18 mouse cellular contexts compared by ENCODE assay signal in genomic region chr3:57278225-57278624, GRCm38 (mm10). TPM values are rescaled to one million over a fixed set of nuclear protein-coding genes. Genes with fewer than 3 reads are reported as not detected.
DNase-seq lines count a peak whose midpoint lies in the region; ATAC-seq and TF ChIP-seq lines count a peak whose summit lies in the region.
"Had no signal": no experiment of that assay in that cellular context is flagged by ENCODE, and none has a peak within 500 bp of the region (broad histone marks: within the 10 kb centered on the region; RNA-seq: fewer than 3 reads in every experiment).

No protein-coding gene starts in this region.

- H3K27me3 ChIP-seq in heart, adult 2 months (ENCODE audit: control insufficient read depth, insufficient read depth, low read length): no peaks in the 10 kb centered on the region
- H3K27me3 ChIP-seq in liver, embryonic 14.5 days (ENCODE audit: control insufficient read depth, insufficient read depth, low read length): no peaks in the 10 kb centered on the region
- H3K27me3 ChIP-seq in stomach, postnatal 0 days (ENCODE audit: control insufficient read depth, insufficient read depth, low read length): no peaks in the 10 kb centered on the region
- H3K27me3 ChIP-seq: embryonic facial prominence, embryonic 12.5 days; forebrain, embryonic 13.5 days; hindbrain, embryonic 13.5 days had no signal

- H3K27ac ChIP-seq in heart, adult 2 months: peak overlapping the region; percentile 39
- no peak overlapping the region for H3K27ac ChIP-seq in liver, embryonic 14.5 days
- no peak overlapping the region for H3K27ac ChIP-seq in stomach, postnatal 0 days (replicated peaks)
- H3K27ac ChIP-seq: embryonic facial prominence, embryonic 12.5 days; forebrain, embryonic 13.5 days; heart, embryonic 10.5 days; hindbrain, embryonic 13.5 days had no signal

- H3K4me1 ChIP-seq in heart, adult 2 months (ENCODE audit: control insufficient read depth, insufficient read depth, low read length): no peaks in the 10 kb centered on the region; the same call in 1 of the 2 replicates
- H3K4me1 ChIP-seq in liver, embryonic 14.5 days (replicated peaks; ENCODE audit: control insufficient read depth in 2 of 2, insufficient read depth in 2 of 2, low read length in 1 of 2): peaks cover 4 to 12% of the 10 kb centered on the region in 2 experiments; a peak in 3 of 4 replicates
- no peaks in the 10 kb centered on the region for H3K4me1 ChIP-seq in stomach, postnatal 0 days (replicated peaks; ENCODE audit: control insufficient read depth, insufficient read depth)
- H3K4me1 ChIP-seq: embryonic facial prominence, embryonic 12.5 days; forebrain, embryonic 13.5 days; heart, embryonic 10.5 days; hindbrain, embryonic 13.5 days had no signal

- peak; percentile 56; the same call in 1 of the 2 replicates for ATAC-seq in liver, embryonic 14.5 days (ENCODE audit: insufficient read depth)
- ATAC-seq in stomach, postnatal 0 days (ENCODE audit: low FRiP score, low TSS enrichment): peak; percentile 60; the same call in 1 of the 2 replicates
- ATAC-seq: forebrain, embryonic 13.5 days; forebrain, postnatal 0 days had no signal

- no peak for TF ChIP-seq POLR2A in heart, adult 2 months (IDR thresholded peaks at IDR 0.05; ENCODE audit: insufficient read depth, low read depth, low read length)

- no peaks in the 10 kb centered on the region for H3K9me3 ChIP-seq in liver, embryonic 14.5 days (ENCODE audit: control insufficient read depth, low read length)
- H3K9me3 ChIP-seq in stomach, postnatal 0 days (ENCODE audit: control insufficient read depth, low read length): no peaks in the 10 kb centered on the region
- H3K9me3 ChIP-seq: embryonic facial prominence, embryonic 12.5 days; forebrain, embryonic 13.5 days; heart, embryonic 10.5 days; hindbrain, embryonic 13.5 days had no signal

- H3K9ac ChIP-seq in heart, adult 2 months (ENCODE audit: low read depth, low read length): no peak overlapping the region
- H3K9ac ChIP-seq in liver, embryonic 14.5 days (replicated peaks): no peak overlapping the region
- no peak overlapping the region for H3K9ac ChIP-seq in stomach, postnatal 0 days (ENCODE audit: low read length)
- H3K9ac ChIP-seq: embryonic facial prominence, embryonic 12.5 days; forebrain, embryonic 13.5 days; forebrain, postnatal 0 days; hindbrain, embryonic 13.5 days had no signal

- TF ChIP-seq EP300 in heart, adult 2 months (IDR thresholded peaks at IDR 0.05; ENCODE audit: insufficient read depth, low read depth, low read length): no peak
- TF ChIP-seq EP300 in liver, embryonic 14.5 days (IDR thresholded peaks at IDR 0.05; ENCODE audit: low read depth): no peak
- TF ChIP-seq EP300 in stomach, postnatal 0 days (optimal IDR thresholded peaks at IDR 0.05): no peak

- no peak overlapping the region for H3K4me3 ChIP-seq in heart, adult 2 months
- H3K4me3 ChIP-seq in liver, embryonic 14.5 days (ENCODE audit: insufficient read depth in 1 of 2, low read depth in 2 of 2, low read length in 2 of 2): no peak overlapping the region
- H3K4me3 ChIP-seq in stomach, postnatal 0 days (ENCODE audit: low read depth, low read length): no peak overlapping the region
- H3K4me3 ChIP-seq: embryonic facial prominence, embryonic 12.5 days; forebrain, embryonic 13.5 days; heart, embryonic 10.5 days; hindbrain, embryonic 13.5 days had no signal

- TF ChIP-seq CTCF in heart, adult 2 months (IDR thresholded peaks at IDR 0.05): no peak
- no peak for TF ChIP-seq CTCF in liver, embryonic 14.5 days (IDR thresholded peaks at IDR 0.05; ENCODE audit: low read depth)
- no peak for TF ChIP-seq CTCF in stomach, postnatal 0 days (IDR thresholded peaks at IDR 0.05; ENCODE audit: low read depth)

- no peaks in the 10 kb centered on the region for H3K79me2 ChIP-seq in heart, adult 2 months (replicated peaks; ENCODE audit: control insufficient read depth, insufficient read depth, low read length)

- H3K4me2 ChIP-seq in liver, embryonic 14.5 days (ENCODE audit: low read depth): no peak overlapping the region
- no peak overlapping the region for H3K4me2 ChIP-seq in stomach, postnatal 0 days (replicated peaks; ENCODE audit: low read depth)
- H3K4me2 ChIP-seq: embryonic facial prominence, embryonic 12.5 days; forebrain, embryonic 13.5 days; hindbrain, embryonic 13.5 days had no signal

- intact Hi-C loops in heart, adult 2 months (cut with DNase I): no loop called here

- WGBS in heart, adult 2 months: 51% methylated on average over 4 of the region's 4 CpGs
- 49% methylated on average over 4 of the region's 4 CpGs for WGBS in liver, embryonic 14.5 days (ENCODE audit: insufficient replicate concordance)
- 61% methylated on average over 4 of the region's 4 CpGs for WGBS in stomach, postnatal 0 days

- H3K36me3 ChIP-seq in heart, adult 2 months (ENCODE audit: control insufficient read depth, insufficient read depth, low read length): peaks cover 3% of the 10 kb centered on the region; the same call in 1 of the 2 replicates
- no peaks in the 10 kb centered on the region for H3K36me3 ChIP-seq in liver, embryonic 14.5 days (replicated peaks; ENCODE audit: control insufficient read depth, insufficient read depth, low read depth)
- H3K36me3 ChIP-seq in stomach, postnatal 0 days (ENCODE audit: control insufficient read depth, insufficient read depth, low read length): no peaks in the 10 kb centered on the region
- H3K36me3 ChIP-seq: embryonic facial prominence, embryonic 12.5 days; heart, embryonic 10.5 days; hindbrain, embryonic 13.5 days had no signal

- DNase-seq in heart, adult 2 months: no peak
- DNase-seq in heart, adult 9 months (ENCODE audit: low spot score in 2 of 2): no peak
- DNase-seq in c-Kit-positive CD71-positive TER-119-positive erythroid progenitor cells, embryonic 14.5 days (ENCODE audit: low spot score): peak; percentile 21
- no peak for DNase-seq in liver, embryonic 14.5 days (ENCODE audit: low read depth in 3 of 3, low spot score in 3 of 3)
- DNase-seq in stomach, postnatal 0 days (ENCODE audit: low spot score): no peak
- no peak for DNase-seq in urinary bladder, postnatal 25 days (ENCODE audit: low spot score)
- no peak for DNase-seq in urinary bladder, adult 18-20 months (ENCODE audit: low spot score in 2 of 2)
- DNase-seq: adrenal gland, postnatal 10 days; cerebellum, adult 11-12 months; cerebellum, adult 9-10 months; cerebellum, postnatal 25 days; forebrain, postnatal 0 days; gastrocnemius, postnatal 14 days had no signal

RNA-seq across cellular contexts. Expression of gene Tm4sf1, which starts 23.6 kb away (rescaled TPM):
- total RNA-seq in heart, adult 2 months (2021): 10 to 100 TPM; 78.5 to 84.6 TPM
- polyA plus RNA-seq in heart, adult 2 months (2012; rRNA removed): 148 and 297 TPM in 2 replicates
- polyA plus RNA-seq in liver, embryonic 14.5 days (2012; rRNA removed): 3.0 and 7.5 TPM in 2 replicates
- 10.7 and 12.8 TPM in 2 replicates for polyA plus RNA-seq in liver, embryonic 14.5 days (2014; fragmentation: Nextera tagmentation; extraction: Ambion mirVana)
- 65.9 and 69.6 TPM in 2 replicates for polyA plus RNA-seq in stomach, postnatal 0 days (2015; fragmentation: Nextera tagmentation; extraction: Ambion mirVana)
- total RNA-seq: MEL had no signal
